Mouse (Mus musculus): ENCODE measurements around the gene Prkd1. TPM values are rescaled to one million over a fixed set of nuclear protein-coding genes. Genes with fewer than 3 reads are reported as not detected.
"Not testable (repeated sequence)": the region's sequence is repeated elsewhere in the genome, so short reads cannot be mapped to it uniquely, and the experiment has no call there.

Prkd1 gene
- polyA plus RNA-seq (2016; fragmentation: Nextera tagmentation; extraction: Ambion mirVana) = 8.2 and 8.7 TPM in 2 replicates

GRCm38 (mm10) chr12:50648671-50649541 is at the start of gene Prkd1:
Gene Prkd1 (minus strand): TSS chr12:50649098.
- Histone ChIP-seq H3K27ac (peak within 1 kb of the TSS; percentile 65), H3K27me3 (peaks cover 6% of the 10 kb centered on the region; the same call in 1 of the 2 replicates), H3K9ac (peak within 1 kb of the TSS; percentile 82), H3K9me3 (no peaks in the 10 kb centered on the region), H3K4me3 (replicated peaks) (peak within 1 kb of the TSS; percentile 77), H3K4me2 (peak within 1 kb of the TSS; percentile 85), H3K4me1 (peaks cover 20% of the 10 kb centered on the region), H3K36me3 (replicated peaks) (no peaks in the 10 kb centered on the region)
- WGBS = under 1% methylated on average over 110 of the region's 114 CpGs
- ATAC-seq (ENCODE audit: low FRiP score) = peak; percentile 92

GRCm38 (mm10) chr12:50697492-50697891 is 48.6 kb upstream of the Prkd1 start:
- 20% methylated on average over 3 of the region's 3 CpGs for WGBS
- Histone ChIP-seq H3K9me3 (no peaks in the 10 kb centered on the region), H3K27me3 (no peaks in the 10 kb centered on the region), H3K4me3 (replicated peaks) (no peak overlapping the region), H3K4me1 (peaks cover 6% of the 10 kb centered on the region; the same call in 1 of the 2 replicates), H3K9ac (no peak overlapping the region), H3K27ac (no peak overlapping the region), H3K4me2 (no peak overlapping the region), H3K36me3 (replicated peaks) (no peaks in the 10 kb centered on the region)
- ATAC-seq (ENCODE audit: low FRiP score) = peak; percentile 64; the same call in 1 of the 2 replicates

GRCm38 (mm10) chr12:50648176-50648670 is 675 bp downstream of the Prkd1 start:
- Histone ChIP-seq H3K9me3 (no peaks in the 10 kb centered on the region), H3K4me2 (peak overlapping the region; percentile 85), H3K4me3 (replicated peaks) (peak overlapping the region; percentile 77), H3K4me1 (peaks cover 20% of the 10 kb centered on the region), H3K27ac (peak overlapping the region; percentile 65), H3K36me3 (replicated peaks) (no peaks in the 10 kb centered on the region), H3K9ac (peak overlapping the region; percentile 82), H3K27me3 (peaks cover 6% of the 10 kb centered on the region; the same call in 1 of the 2 replicates)
- no peak for ATAC-seq (ENCODE audit: low FRiP score)
- 2% methylated on average over 16 of the region's 16 CpGs for WGBS

GRCm38 (mm10) chr12:50646857-50647256 is 2.0 kb downstream of the Prkd1 start:
- Histone ChIP-seq H3K9me3 (no peaks in the 10 kb centered on the region), H3K9ac (no peak overlapping the region), H3K4me3 (replicated peaks) (no peak overlapping the region), H3K4me2 (peak overlapping the region; percentile 85), H3K27ac (no peak overlapping the region), H3K36me3 (replicated peaks) (no peaks in the 10 kb centered on the region), H3K27me3 (peaks cover 6% of the 10 kb centered on the region; the same call in 1 of the 2 replicates), H3K4me1 (peaks cover 20% of the 10 kb centered on the region)
- WGBS = 94% methylated on average over 4 of the region's 4 CpGs
- no peak for ATAC-seq (ENCODE audit: low FRiP score)

- Histone ChIP-seq H3K4me2 (no peak overlapping the region), H3K27me3 (peaks cover 4% of the 10 kb centered on the region; the same call in 1 of the 2 replicates), H3K9me3 (no peaks in the 10 kb centered on the region), H3K4me1 (peaks cover 8% of the 10 kb centered on the region), H3K36me3 (replicated peaks) (no peaks in the 10 kb centered on the region), H3K9ac (no peak overlapping the region), H3K4me3 (replicated peaks) (no peak overlapping the region), H3K27ac (no peak overlapping the region)
- ATAC-seq (ENCODE audit: low FRiP score) = no peak
- 87% methylated on average over 5 of the region's 5 CpGs for WGBS
These were observed 6.2 kb downstream of the Prkd1 start for GRCm38 (mm10) chr12:50642671-50643070.

- Histone ChIP-seq H3K27me3 (no peaks in the 10 kb centered on the region), H3K4me3 (replicated peaks) (no peak overlapping the region), H3K4me1 (no peaks in the 10 kb centered on the region), H3K9me3 (no peaks in the 10 kb centered on the region), H3K9ac (no peak overlapping the region), H3K36me3 (replicated peaks) (no peaks in the 10 kb centered on the region), H3K4me2 (no peak overlapping the region), H3K27ac (no peak overlapping the region)
- WGBS = 89% methylated on average over 4 of the region's 4 CpGs
- ATAC-seq (ENCODE audit: low FRiP score) = no peak
These were observed 8.7 kb downstream of the Prkd1 start for GRCm38 (mm10) chr12:50640171-50640570.

GRCm38 (mm10) chr12:50634436-50634835 is 14.5 kb downstream of the Prkd1 start:
- ATAC-seq (ENCODE audit: low FRiP score) = no peak
- H3K27ac ChIP-seq = no peak overlapping the region
- H3K9ac ChIP-seq = no peak overlapping the region
- no peak overlapping the region for H3K4me3 ChIP-seq (replicated peaks)
- WGBS = 87% methylated on average over 6 of the region's 6 CpGs
- no peak overlapping the region for H3K4me2 ChIP-seq
- H3K4me1 ChIP-seq = no peaks in the 10 kb centered on the region
- H3K36me3 ChIP-seq (replicated peaks) = no peaks in the 10 kb centered on the region
- no peaks in the 10 kb centered on the region for H3K9me3 ChIP-seq
- H3K27me3 ChIP-seq = no peaks in the 10 kb centered on the region

- not testable (repeated sequence) for H3K36me3 ChIP-seq (replicated peaks); H3K27ac ChIP-seq; H3K9ac ChIP-seq; H3K4me3 ChIP-seq (replicated peaks); H3K4me1 ChIP-seq; H3K4me2 ChIP-seq; ATAC-seq (ENCODE audit: low FRiP score); H3K27me3 ChIP-seq; H3K9me3 ChIP-seq
- WGBS = 69% methylated on average over 2 of the region's 2 CpGs
These were observed 22.8 kb downstream of the Prkd1 start for GRCm38 (mm10) chr12:50626100-50626499.

GRCm38 (mm10) chr12:50624175-50624574 is 24.7 kb downstream of the Prkd1 start:
- no peak overlapping the region for H3K4me3 ChIP-seq (replicated peaks)
- no peak overlapping the region for H3K9ac ChIP-seq
- no peak for ATAC-seq (ENCODE audit: low FRiP score)
- H3K4me1 ChIP-seq = no peaks in the 10 kb centered on the region
- no peak overlapping the region for H3K4me2 ChIP-seq
- WGBS = 58% methylated on average over 4 of the region's 4 CpGs
- no peaks in the 10 kb centered on the region for H3K36me3 ChIP-seq (replicated peaks)
- no peak overlapping the region for H3K27ac ChIP-seq
- H3K27me3 ChIP-seq = no peaks in the 10 kb centered on the region
- no peaks in the 10 kb centered on the region for H3K9me3 ChIP-seq

GRCm38 (mm10) chr12:50615852-50616251 is 33.0 kb downstream of the Prkd1 start:
- no peaks in the 10 kb centered on the region for H3K36me3 ChIP-seq (replicated peaks)
- ATAC-seq (ENCODE audit: low FRiP score) = no peak
- 87% methylated on average over 1 of the region's 1 CpGs for WGBS
- no peak overlapping the region for H3K9ac ChIP-seq
- H3K4me2 ChIP-seq = no peak overlapping the region
- H3K4me1 ChIP-seq = peaks cover 3% of the 10 kb centered on the region; the same call in 1 of the 2 replicates
- H3K4me3 ChIP-seq (replicated peaks) = no peak overlapping the region
- no peak overlapping the region for H3K27ac ChIP-seq
- no peaks in the 10 kb centered on the region for H3K9me3 ChIP-seq
- no peaks in the 10 kb centered on the region for H3K27me3 ChIP-seq

- Histone ChIP-seq H3K4me1 (peaks cover 3% of the 10 kb centered on the region; the same call in 1 of the 2 replicates), H3K9ac (no peak overlapping the region), H3K4me2 (no peak overlapping the region), H3K4me3 (replicated peaks) (no peak overlapping the region), H3K27me3 (no peaks in the 10 kb centered on the region), H3K9me3 (no peaks in the 10 kb centered on the region), H3K27ac (no peak overlapping the region), H3K36me3 (replicated peaks) (no peaks in the 10 kb centered on the region)
- ATAC-seq (ENCODE audit: low FRiP score) = no peak
- 54% methylated on average over 6 of the region's 6 CpGs for WGBS
These were observed 34.6 kb downstream of the Prkd1 start for GRCm38 (mm10) chr12:50614341-50614740.

- no peak for ATAC-seq (ENCODE audit: low FRiP score)
- Histone ChIP-seq H3K4me3 (replicated peaks) (no peak overlapping the region), H3K36me3 (replicated peaks) (no peaks in the 10 kb centered on the region), H3K27me3 (no peaks in the 10 kb centered on the region), H3K27ac (no peak overlapping the region), H3K4me1 (no peaks in the 10 kb centered on the region), H3K9me3 (no peaks in the 10 kb centered on the region), H3K4me2 (no peak overlapping the region), H3K9ac (no peak overlapping the region)
- WGBS = 85% methylated on average over 4 of the region's 4 CpGs
These were observed 42.0 kb downstream of the Prkd1 start for GRCm38 (mm10) chr12:50606703-50607500.

Measured in forebrain, embryonic 12.5 days (tissue).